Mouse (Mus musculus): ENCODE measurements at regions not wholly inside any gene's neighbourhood (a gene's known extent, or its start where the extent isn't known, plus 50 kb on each side); places are given as distances from the start of the nearest gene placed in this dataset.

- H3K4me3 ChIP-seq (ENCODE audit: low read length): no peak overlapping the region
- no peaks in the 10 kb centered on the region for H3K36me3 ChIP-seq (ENCODE audit: insufficient read depth, low read length)
- 90% methylated on average over 2 of the region's 2 CpGs for WGBS
- ATAC-seq (ENCODE audit: low FRiP score, low TSS enrichment): no peak
- no peak overlapping the region for H3K9ac ChIP-seq (replicated peaks; ENCODE audit: low read length)
- no peak overlapping the region for H3K27ac ChIP-seq (ENCODE audit: low read length)
- no peaks in the 10 kb centered on the region for H3K4me1 ChIP-seq (ENCODE audit: insufficient read depth, low read length)
- no peak overlapping the region for H3K4me2 ChIP-seq (replicated peaks; ENCODE audit: low read depth, low read length)
- no peaks in the 10 kb centered on the region for H3K9me3 ChIP-seq (ENCODE audit: low read length)
- H3K27me3 ChIP-seq (ENCODE audit: insufficient read depth, low read length): no peaks in the 10 kb centered on the region
These were observed 62.7 kb downstream of the Smim20 start for GRCm38 (mm10) chr5:53329591-53329990.

GRCm38 (mm10) chr5:53336704-53337103, 69.8 kb downstream of the Smim20 start:
- Histone ChIP-seq H3K27me3 (ENCODE audit: insufficient read depth, low read length) (no peaks in the 10 kb centered on the region), H3K9ac (replicated peaks; ENCODE audit: low read length) (no peak overlapping the region), H3K27ac (ENCODE audit: low read length) (no peak overlapping the region), H3K4me1 (ENCODE audit: insufficient read depth, low read length) (no peaks in the 10 kb centered on the region), H3K4me2 (replicated peaks; ENCODE audit: low read depth, low read length) (no peak overlapping the region), H3K36me3 (ENCODE audit: insufficient read depth, low read length) (no peaks in the 10 kb centered on the region), H3K4me3 (ENCODE audit: low read length) (no peak overlapping the region), H3K9me3 (ENCODE audit: low read length) (no peaks in the 10 kb centered on the region)
- no peak for ATAC-seq (ENCODE audit: low FRiP score, low TSS enrichment)
- 86% methylated on average over 6 of the region's 6 CpGs for WGBS

GRCm38 (mm10) chr5:53337816-53338215, 70.9 kb downstream of the Smim20 start:
- Histone ChIP-seq H3K4me1 (ENCODE audit: insufficient read depth, low read length) (no peaks in the 10 kb centered on the region), H3K9ac (replicated peaks; ENCODE audit: low read length) (no peak overlapping the region), H3K9me3 (ENCODE audit: low read length) (no peaks in the 10 kb centered on the region), H3K27ac (ENCODE audit: low read length) (no peak overlapping the region), H3K4me2 (replicated peaks; ENCODE audit: low read depth, low read length) (no peak overlapping the region), H3K36me3 (ENCODE audit: insufficient read depth, low read length) (no peaks in the 10 kb centered on the region), H3K27me3 (ENCODE audit: insufficient read depth, low read length) (no peaks in the 10 kb centered on the region), H3K4me3 (ENCODE audit: low read length) (no peak overlapping the region)
- no peak for ATAC-seq (ENCODE audit: low FRiP score, low TSS enrichment)
- WGBS: 36% methylated on average over 3 of the region's 3 CpGs

GRCm38 (mm10) chr5:53345164-53345563, 78.3 kb downstream of the Smim20 start:
- H3K27me3 ChIP-seq (ENCODE audit: insufficient read depth, low read length): no peaks in the 10 kb centered on the region
- H3K4me2 ChIP-seq (replicated peaks; ENCODE audit: low read depth, low read length): no peak overlapping the region
- H3K36me3 ChIP-seq (ENCODE audit: insufficient read depth, low read length): no peaks in the 10 kb centered on the region
- H3K4me3 ChIP-seq (ENCODE audit: low read length): no peak overlapping the region
- H3K27ac ChIP-seq (ENCODE audit: low read length): no peak overlapping the region
- WGBS: 85% methylated on average over 8 of the region's 8 CpGs
- no peak overlapping the region for H3K9ac ChIP-seq (replicated peaks; ENCODE audit: low read length)
- 0 out of 2 replicates have a peak, but pooled peaks cover 6% of the 10 kb centered on the region for H3K9me3 ChIP-seq (ENCODE audit: low read length)
- H3K4me1 ChIP-seq (ENCODE audit: insufficient read depth, low read length): no peaks in the 10 kb centered on the region; the same call in 1 of the 2 replicates
- ATAC-seq (ENCODE audit: low FRiP score, low TSS enrichment): no peak

- Histone ChIP-seq H3K9ac (replicated peaks; ENCODE audit: low read length) (no peak overlapping the region), H3K4me3 (ENCODE audit: low read length) (no peak overlapping the region), H3K36me3 (ENCODE audit: insufficient read depth, low read length) (no peaks in the 10 kb centered on the region), H3K9me3 (ENCODE audit: low read length) (0 out of 2 replicates have a peak, but pooled peaks cover 6% of the 10 kb centered on the region), H3K27me3 (ENCODE audit: insufficient read depth, low read length) (no peaks in the 10 kb centered on the region), H3K27ac (ENCODE audit: low read length) (no peak overlapping the region), H3K4me2 (replicated peaks; ENCODE audit: low read depth, low read length) (no peak overlapping the region), H3K4me1 (ENCODE audit: insufficient read depth, low read length) (no peaks in the 10 kb centered on the region; the same call in 1 of the 2 replicates)
- 50% methylated on average over 8 of the region's 8 CpGs for WGBS
- ATAC-seq (ENCODE audit: low FRiP score, low TSS enrichment): no peak
These were observed 79.1 kb downstream of the Smim20 start for GRCm38 (mm10) chr5:53346028-53346427.

GRCm38 (mm10) chr5:53346756-53347155, 79.9 kb downstream of the Smim20 start:
- Histone ChIP-seq H3K27me3 (ENCODE audit: insufficient read depth, low read length) (no peaks in the 10 kb centered on the region), H3K9ac (replicated peaks; ENCODE audit: low read length) (no peak overlapping the region), H3K4me1 (ENCODE audit: insufficient read depth, low read length) (no peaks in the 10 kb centered on the region; the same call in 1 of the 2 replicates), H3K9me3 (ENCODE audit: low read length) (0 out of 2 replicates have a peak, but pooled peaks cover 6% of the 10 kb centered on the region), H3K4me3 (ENCODE audit: low read length) (no peak overlapping the region), H3K4me2 (replicated peaks; ENCODE audit: low read depth, low read length) (no peak overlapping the region), H3K27ac (ENCODE audit: low read length) (no peak overlapping the region), H3K36me3 (ENCODE audit: insufficient read depth, low read length) (no peaks in the 10 kb centered on the region)
- 40% methylated on average over 8 of the region's 8 CpGs for WGBS
- no peak for ATAC-seq (ENCODE audit: low FRiP score, low TSS enrichment)

GRCm38 (mm10) chr5:53352852-53353251, 86.0 kb downstream of the Smim20 start:
- H3K4me2 ChIP-seq (replicated peaks; ENCODE audit: low read depth, low read length): no peak overlapping the region
- H3K36me3 ChIP-seq (ENCODE audit: insufficient read depth, low read length): no peaks in the 10 kb centered on the region
- no peak overlapping the region for H3K27ac ChIP-seq (ENCODE audit: low read length)
- H3K4me1 ChIP-seq (ENCODE audit: insufficient read depth, low read length): no peaks in the 10 kb centered on the region
- no peaks in the 10 kb centered on the region for H3K9me3 ChIP-seq (ENCODE audit: low read length)
- no peaks in the 10 kb centered on the region for H3K27me3 ChIP-seq (ENCODE audit: insufficient read depth, low read length)
- no peak for ATAC-seq (ENCODE audit: low FRiP score, low TSS enrichment)
- no peak overlapping the region for H3K4me3 ChIP-seq (ENCODE audit: low read length)
- no peak overlapping the region for H3K9ac ChIP-seq (replicated peaks; ENCODE audit: low read length)
- WGBS: 56% methylated on average over 4 of the region's 4 CpGs

- no peaks in the 10 kb centered on the region for H3K9me3 ChIP-seq (ENCODE audit: low read length)
- H3K27me3 ChIP-seq (ENCODE audit: insufficient read depth, low read length): no peaks in the 10 kb centered on the region
- no peak overlapping the region for H3K9ac ChIP-seq (replicated peaks; ENCODE audit: low read length)
- 90% methylated on average over 3 of the region's 3 CpGs for WGBS
- H3K4me1 ChIP-seq (ENCODE audit: insufficient read depth, low read length): no peaks in the 10 kb centered on the region
- no peak overlapping the region for H3K4me2 ChIP-seq (replicated peaks; ENCODE audit: low read depth, low read length)
- no peaks in the 10 kb centered on the region for H3K36me3 ChIP-seq (ENCODE audit: insufficient read depth, low read length)
- 0 out of 2 replicates have a peak, but pooled peaks have one; percentile 16 for ATAC-seq (ENCODE audit: low FRiP score, low TSS enrichment)
- H3K27ac ChIP-seq (ENCODE audit: low read length): no peak overlapping the region
- no peak overlapping the region for H3K4me3 ChIP-seq (ENCODE audit: low read length)
These were observed 87.4 kb downstream of the Smim20 start for GRCm38 (mm10) chr5:53354296-53354695.

- H3K36me3 ChIP-seq (ENCODE audit: insufficient read depth, low read length): no peaks in the 10 kb centered on the region
- H3K4me3 ChIP-seq (ENCODE audit: low read length): no peak overlapping the region
- no peak overlapping the region for H3K27ac ChIP-seq (ENCODE audit: low read length)
- H3K27me3 ChIP-seq (ENCODE audit: insufficient read depth, low read length): no peaks in the 10 kb centered on the region
- H3K9me3 ChIP-seq (ENCODE audit: low read length): no peaks in the 10 kb centered on the region
- H3K9ac ChIP-seq (replicated peaks; ENCODE audit: low read length): no peak overlapping the region
- H3K4me1 ChIP-seq (ENCODE audit: insufficient read depth, low read length): no peaks in the 10 kb centered on the region
- WGBS: 1% methylated on average over 6 of the region's 6 CpGs
- ATAC-seq (ENCODE audit: low FRiP score, low TSS enrichment): peak; percentile 89
- 0 out of 2 replicates have a peak overlapping the region, but pooled peaks have one; percentile 12 for H3K4me2 ChIP-seq (replicated peaks; ENCODE audit: low read depth, low read length)
These were observed 88.2 kb downstream of the Smim20 start for GRCm38 (mm10) chr5:53355069-53355468.

GRCm38 (mm10) chr5:53357086-53357608, 90.3 kb downstream of the Smim20 start:
- no peak for ATAC-seq (ENCODE audit: low FRiP score, low TSS enrichment)
- 65% methylated on average over 7 of the region's 7 CpGs for WGBS
- no peaks in the 10 kb centered on the region for H3K9me3 ChIP-seq (ENCODE audit: low read length)

More at GRCm38 (mm10) chr5:53357086-53357608, 90.3 kb downstream of the Smim20 start:
- Histone ChIP-seq H3K27me3 (ENCODE audit: insufficient read depth, low read length) (no peaks in the 10 kb centered on the region), H3K36me3 (ENCODE audit: insufficient read depth, low read length) (no peaks in the 10 kb centered on the region), H3K4me2 (replicated peaks; ENCODE audit: low read depth, low read length) (no peak overlapping the region), H3K9ac (replicated peaks; ENCODE audit: low read length) (no peak overlapping the region), H3K27ac (ENCODE audit: low read length) (no peak overlapping the region), H3K4me3 (ENCODE audit: low read length) (no peak overlapping the region), H3K4me1 (ENCODE audit: insufficient read depth, low read length) (no peaks in the 10 kb centered on the region)

Data from kidney, embryonic 16.5 days (tissue).